Mouse (Mus musculus) brown adipose tissue, adult 24 weeks (tissue): Measurements from ENCODE around the gene Hoxa5. TPM values are rescaled to one million over a fixed set of nuclear protein-coding genes. Genes with fewer than 3 reads are reported as not detected.

Source experiments
- H3K27ac ChIP-seq: fragments of 200-500 bp; replicated peaks from 2 replicates; pipeline ENCODE4 v1.5.1; 2012; ENCODE audit warnings: low read depth, mild to moderate bottlenecking, low read length
- H3K4me1 ChIP-seq: fragments of 200-500 bp; 2 replicates; pipeline ENCODE4 v1.6.1; 2012; ENCODE audit warnings: low read length, mixed read lengths; ENCODE audit not compliant: control insufficient read depth, insufficient read depth, insufficient read length
- H3K4me3 ChIP-seq: fragments of 200-500 bp; 2 replicates; pipeline ENCODE4 v1.5.1; 2012; ENCODE audit warnings: low read depth, mild to moderate bottlenecking, low read length, moderate library complexity; ENCODE audit not compliant: insufficient read depth
- polyA plus RNA-seq: library from polyadenylated mRNA; stranded (reverse); fragments of >200 nt; gene quantifications from 2 replicates; pipeline ENCODE4 v1.2.4, GENCODE M21; 2012; ENCODE audit not compliant: missing spikeins, insufficient read depth, insufficient read length

Gene Hoxa5
- polyA plus RNA-seq, 1 experiment = 35.9 TPM

DNA sequence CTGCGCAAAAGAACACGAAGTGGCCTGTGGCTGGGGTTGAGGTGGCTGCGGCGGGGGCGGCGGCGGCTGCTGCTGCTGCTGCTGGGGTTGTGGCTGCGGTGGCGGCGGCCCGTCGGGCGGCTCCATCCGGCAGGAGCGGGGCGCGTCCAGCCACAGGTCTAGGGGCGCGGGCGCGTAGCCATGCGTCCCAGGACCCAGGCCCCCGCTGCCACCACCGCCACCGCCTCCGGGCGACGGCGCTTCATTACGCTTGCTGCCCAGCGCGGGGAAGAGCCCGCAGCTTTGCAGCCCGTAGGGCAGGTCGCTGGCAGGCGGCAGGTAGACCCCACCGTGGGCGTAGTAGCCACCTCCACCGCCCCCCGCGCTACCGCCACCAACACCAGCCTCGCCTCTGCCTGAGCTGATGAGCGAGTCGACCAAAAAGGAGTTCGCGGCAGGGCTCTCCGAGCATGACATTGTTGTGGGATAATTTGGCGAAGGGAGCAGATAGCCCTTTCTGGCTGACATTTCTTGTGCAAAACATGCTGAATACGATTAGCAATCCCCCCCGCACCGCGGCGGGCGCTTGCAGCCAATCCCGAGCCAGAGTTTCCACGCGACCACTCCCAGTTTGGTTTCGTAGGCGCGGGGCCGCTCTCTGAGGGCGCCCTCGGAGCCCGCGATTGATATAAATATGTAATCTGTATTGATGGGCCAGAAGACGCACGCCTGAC is 30.2 kb upstream of the Hoxa5 start:
- no peak overlapping the region for H3K27ac ChIP-seq
- peak overlapping the region; percentile 26; the same call in 1 of the 2 replicates for H3K4me3 ChIP-seq
- no peaks in the 10 kb centered on the region for H3K4me1 ChIP-seq

DNA sequence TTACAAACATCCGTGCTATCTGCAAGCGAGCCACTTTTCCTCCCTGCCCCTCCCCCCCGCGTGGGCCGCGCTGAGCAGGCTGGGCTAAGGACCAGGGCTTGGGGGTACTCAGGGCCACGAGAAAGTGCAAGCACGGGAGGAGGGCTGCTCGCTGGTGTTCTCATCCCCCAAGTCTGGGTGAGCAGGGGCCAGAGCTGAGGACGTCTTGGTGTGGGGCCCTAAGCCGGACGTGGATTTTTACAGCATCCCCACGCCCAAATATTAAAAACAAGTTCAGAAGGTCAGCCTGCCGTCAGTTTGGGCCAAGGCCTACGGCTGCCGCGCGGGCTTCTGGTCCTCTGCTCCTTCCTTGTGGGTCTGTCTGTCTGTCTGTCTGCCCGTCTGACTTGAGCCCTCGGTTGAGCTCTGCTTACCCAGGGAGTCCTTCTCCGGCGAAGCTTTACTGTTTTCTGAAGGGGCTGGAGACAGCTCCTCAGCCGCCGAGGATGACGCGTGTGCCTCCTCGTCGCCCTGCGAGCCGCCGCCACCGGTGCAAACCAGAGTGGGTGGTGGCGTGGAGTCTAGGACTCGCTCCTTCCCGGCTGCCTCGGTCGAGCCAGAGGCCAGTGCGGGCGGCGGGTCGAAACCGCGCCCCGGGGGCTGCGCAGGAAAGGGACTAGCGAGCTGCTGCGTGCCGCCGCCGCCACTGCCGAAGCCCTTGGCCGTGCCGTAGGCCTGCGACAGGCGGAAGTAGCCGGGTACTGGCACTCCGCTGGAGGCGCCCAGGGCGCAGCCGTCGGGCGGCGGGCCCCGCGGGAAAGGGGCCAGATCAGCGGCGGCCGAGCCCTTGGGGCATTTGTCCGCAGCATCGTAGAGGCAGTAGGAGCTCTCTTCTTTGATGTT is 29.4 kb upstream of the Hoxa5 start:
- no peaks in the 10 kb centered on the region for H3K4me1 ChIP-seq
- H3K4me3 ChIP-seq = peak overlapping the region; percentile 26; the same call in 1 of the 2 replicates
- H3K27ac ChIP-seq = no peak overlapping the region

DNA sequence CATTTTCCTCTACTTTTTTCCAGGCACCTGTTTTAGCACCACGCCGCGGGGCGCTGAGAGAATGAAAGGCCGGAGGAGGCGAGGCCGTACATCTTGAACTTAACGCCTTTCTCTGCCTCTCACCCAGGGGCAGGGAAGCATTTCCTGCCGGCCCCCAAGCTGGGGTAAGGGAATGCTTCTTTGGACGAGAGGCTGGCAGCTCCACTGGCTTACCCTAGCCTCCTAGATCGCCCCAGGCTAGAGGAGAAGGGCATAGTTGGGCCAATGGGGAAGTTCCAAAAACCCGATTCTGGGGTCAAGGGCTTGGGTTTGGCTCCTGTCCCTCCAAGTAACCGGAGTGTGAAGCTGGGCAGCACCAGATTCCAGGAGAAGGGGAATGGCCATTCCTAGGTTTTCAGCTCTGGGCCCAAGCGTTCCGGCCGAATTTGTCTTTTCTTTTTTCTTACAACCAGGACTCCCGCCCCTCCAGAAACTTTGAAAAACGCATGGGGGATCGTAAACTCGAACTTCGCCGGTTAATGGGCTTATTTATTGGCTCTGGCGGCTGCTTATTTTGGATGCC is 28.7 kb upstream of the Hoxa5 start:
- Histone ChIP-seq H3K4me1 (no peaks in the 10 kb centered on the region), H3K27ac (no peak overlapping the region), H3K4me3 (no peak overlapping the region)

DNA sequence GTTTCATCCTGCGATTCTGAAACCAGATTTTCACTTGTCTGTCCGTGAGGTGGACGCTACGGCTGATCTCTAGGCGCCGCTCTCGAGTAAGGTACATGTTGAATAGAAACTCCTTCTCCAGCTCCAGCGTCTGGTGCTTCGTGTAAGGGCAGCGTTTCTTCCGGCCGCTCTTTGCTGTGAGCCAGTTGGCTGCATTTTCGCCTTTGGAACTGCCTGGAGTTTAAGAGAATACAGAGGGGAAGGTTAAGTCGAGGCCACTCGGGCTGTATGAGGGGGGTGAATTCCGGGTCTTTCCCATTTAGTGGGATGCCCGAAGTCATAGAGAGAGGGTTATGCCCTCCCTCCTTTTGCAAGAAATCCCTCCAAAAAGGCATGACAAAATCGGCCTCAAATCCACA is 28.2 kb upstream of the Hoxa5 start:
- Histone ChIP-seq H3K4me1 (no peaks in the 10 kb centered on the region), H3K4me3 (no peak overlapping the region), H3K27ac (no peak overlapping the region)

DNA sequence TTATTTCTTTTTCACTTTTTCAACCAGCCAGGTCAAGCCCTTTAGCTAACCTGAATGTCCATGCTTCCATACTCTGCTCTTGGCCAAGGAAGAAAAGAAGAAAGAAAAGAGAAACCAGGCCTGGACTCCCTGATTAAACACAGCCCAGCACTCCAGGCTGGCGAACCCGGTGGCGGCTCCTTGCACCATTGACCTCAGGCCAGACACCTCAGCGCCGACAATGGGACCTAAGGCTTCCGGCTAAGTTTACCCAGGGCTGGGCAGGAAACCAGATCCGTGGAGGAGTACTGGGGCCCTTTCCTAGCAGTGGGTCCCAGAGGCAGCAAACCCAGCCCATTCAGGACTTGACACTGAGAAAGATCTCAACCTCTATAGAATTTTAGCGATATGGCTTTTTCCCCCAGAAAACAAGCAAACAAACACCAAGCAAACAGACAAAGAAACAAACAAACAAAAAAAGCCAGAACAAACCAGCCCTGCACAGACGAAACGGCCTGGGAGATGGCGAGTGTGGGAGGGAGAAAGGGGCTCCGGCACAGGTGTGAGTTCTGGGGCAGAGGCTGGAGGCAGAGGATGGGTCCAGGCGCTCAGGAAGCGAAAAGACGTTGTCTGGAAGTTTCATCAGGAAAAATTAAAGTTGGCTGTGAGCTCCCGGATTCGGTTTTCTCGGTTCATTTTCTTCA is 27.6 kb upstream of the Hoxa5 start:
- H3K27ac ChIP-seq = no peak overlapping the region
- H3K4me3 ChIP-seq = no peak overlapping the region
- H3K4me1 ChIP-seq = no peaks in the 10 kb centered on the region

DNA sequence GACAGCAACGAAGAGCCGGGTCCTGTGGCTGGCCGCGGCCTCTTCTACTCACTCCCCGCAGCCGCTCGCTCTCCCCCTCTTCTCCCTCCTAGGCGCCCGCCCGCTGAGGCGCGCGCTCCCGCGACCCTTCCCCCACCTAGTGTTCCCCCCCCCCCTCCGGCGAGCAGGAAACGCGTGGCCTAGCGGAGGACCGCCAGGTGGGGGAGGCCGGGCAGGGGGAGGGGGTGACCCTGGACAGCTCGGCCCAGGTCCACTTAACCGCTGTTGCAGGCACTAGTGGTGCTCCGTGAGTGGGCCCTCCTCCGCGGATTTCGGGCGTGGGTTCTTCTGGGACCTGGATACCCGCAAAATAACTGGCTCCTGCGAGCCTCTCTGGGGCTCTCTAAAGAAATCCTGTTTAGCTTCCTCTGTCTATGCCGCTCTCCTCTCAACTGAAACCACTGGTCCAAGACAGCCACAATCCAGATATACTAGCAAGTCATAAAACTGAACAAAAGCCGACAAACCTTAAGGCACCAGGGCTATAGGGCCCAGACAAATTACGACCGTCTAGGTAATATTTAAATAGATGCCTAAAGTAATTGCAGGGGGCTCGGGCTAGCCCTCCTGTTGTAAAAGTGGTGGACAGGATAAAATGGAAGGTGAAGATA is 26.3 kb upstream of the Hoxa5 start, which contains the start of gene Hoxa9:
Hoxa9 (minus strand) TSS at position 574 of the 650 bp plus-strand sequence.
- no peak within 1 kb of the TSS for H3K27ac ChIP-seq
- H3K4me1 ChIP-seq = no peaks in the 10 kb centered on the region
- no peak within 1 kb of the TSS for H3K4me3 ChIP-seq

DNA sequence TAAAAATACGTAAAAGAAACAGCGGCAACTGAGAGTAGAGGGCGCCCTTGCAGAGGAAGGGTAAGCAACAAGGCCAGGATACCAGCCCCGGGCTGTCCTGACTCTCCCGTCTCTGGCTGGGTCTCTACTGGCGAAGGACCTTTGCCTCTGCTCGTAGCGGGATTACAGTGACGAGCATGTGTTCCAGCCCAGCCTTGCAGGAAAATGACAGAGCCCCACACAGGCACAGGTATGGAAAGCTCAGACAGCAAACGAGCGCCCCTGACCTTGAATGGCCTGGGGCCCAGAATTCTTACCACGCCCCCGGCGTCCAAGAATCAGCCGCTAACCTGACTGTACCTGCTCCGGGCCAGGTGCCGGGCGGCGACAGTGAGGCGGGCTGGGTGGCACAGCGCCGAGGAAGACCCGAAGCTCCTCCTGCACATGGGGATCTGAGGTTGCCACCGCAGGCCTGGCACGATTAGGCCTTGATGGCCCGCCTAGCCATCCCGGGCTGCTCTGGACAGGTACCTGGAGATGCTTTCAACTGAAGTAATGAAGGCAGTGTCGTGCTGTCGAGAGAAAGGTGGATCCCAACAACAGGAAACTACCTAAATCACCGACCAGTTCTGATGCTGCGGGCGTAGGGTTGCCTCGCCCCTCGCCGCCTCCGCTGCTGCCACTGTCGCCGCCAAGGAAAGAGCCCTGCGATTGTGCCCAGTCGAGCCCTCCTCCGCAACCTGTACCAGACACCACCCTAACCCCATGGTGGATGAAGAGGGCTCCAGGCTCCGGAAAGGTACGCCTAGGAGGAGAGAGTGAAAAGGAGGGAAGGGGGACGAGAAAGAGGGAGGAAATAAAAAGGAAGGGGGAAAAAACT is 25.4 kb upstream of the Hoxa5 start:
- no peak overlapping the region for H3K27ac ChIP-seq

DNA sequence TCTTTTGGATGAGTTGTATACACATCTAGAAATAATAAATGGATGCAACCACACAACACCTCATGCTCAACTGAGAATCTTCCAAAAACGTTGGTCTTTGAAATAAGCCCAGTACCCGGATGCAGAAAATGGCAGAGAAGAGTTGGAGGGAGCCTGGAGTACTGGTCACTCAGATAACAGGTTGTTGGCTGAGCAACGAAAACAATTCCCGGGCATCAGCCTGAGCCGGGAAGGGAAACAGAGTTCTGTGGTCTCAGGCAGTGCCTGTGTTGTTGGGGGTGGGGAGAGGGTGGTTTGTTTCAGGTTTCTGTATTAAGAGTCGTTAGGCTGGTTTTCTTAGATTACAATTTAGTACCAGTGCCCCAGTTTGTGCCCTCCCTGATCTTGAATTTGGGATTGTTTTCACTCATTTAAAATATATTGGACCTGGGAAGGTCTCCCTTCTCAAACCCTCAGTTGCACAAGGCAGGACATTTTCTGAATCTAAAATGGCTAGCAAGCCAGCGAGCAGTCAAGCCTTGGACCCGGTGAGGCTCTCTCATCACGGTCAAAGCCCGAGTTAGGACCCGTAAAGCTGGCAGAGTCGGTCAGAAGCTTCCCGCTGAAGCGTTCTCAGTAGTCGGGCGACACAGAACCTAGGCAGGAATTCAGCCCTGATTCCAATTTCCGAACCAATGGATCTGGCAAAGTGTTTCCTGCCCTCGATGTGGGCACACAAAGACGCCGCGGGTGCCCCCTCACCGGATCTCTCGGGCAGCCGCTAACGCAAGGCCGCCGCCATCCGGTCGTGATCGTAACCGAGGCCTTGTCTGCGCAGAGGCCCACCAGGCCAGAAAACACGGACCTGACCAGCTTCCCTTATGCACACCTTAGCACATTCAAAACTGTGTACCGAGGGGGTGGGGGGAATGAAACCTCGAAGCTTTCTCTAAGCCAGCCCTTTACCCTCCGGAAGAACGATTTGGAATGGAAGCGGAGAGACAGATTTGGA is 24.4 kb upstream of the Hoxa5 start:
- Histone ChIP-seq H3K27ac (no peak overlapping the region), H3K4me3 (no peak overlapping the region), H3K4me1 (no peaks in the 10 kb centered on the region)

More for the DNA sequence above, 25.4 kb upstream of the Hoxa5 start:
- Histone ChIP-seq H3K4me3 (no peak overlapping the region), H3K4me1 (no peaks in the 10 kb centered on the region)

DNA sequence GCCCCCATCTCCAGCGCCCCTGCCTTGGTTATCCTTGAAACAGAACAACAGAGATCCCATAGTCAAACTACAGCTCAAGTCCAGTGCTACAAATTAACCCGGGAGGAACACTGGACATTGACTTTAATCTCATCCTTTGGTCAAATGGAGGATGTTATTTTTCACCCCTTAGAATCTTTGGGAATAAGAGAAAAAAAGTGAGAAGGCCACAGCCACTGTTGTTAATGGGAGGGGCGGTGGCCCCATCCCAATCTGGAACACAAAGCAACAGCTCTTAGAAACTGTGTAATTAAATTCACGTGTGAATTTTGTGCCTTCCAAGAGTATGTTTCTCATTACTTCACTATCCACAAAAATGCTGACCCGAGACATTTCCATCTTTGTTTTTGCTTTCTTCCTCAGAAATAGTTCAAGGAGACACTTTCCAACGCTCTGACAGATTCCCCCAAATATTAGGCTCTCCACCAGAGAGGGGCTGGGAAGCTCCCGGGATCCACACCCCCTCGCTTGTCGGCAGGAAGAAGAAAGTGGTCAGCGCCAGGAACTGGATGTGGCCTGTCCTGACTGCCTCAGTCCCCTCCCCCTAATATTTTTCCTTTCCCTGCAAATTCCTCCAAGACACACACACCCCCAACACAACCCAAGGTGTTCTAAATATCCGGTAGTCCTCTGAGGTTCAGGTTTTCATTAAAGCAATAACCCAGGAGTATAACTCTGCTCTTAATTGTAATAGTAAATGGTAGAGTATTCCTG is 23.3 kb upstream of the Hoxa5 start:
- Histone ChIP-seq H3K27ac (no peak overlapping the region), H3K4me3 (no peak overlapping the region), H3K4me1 (no peaks in the 10 kb centered on the region)

DNA sequence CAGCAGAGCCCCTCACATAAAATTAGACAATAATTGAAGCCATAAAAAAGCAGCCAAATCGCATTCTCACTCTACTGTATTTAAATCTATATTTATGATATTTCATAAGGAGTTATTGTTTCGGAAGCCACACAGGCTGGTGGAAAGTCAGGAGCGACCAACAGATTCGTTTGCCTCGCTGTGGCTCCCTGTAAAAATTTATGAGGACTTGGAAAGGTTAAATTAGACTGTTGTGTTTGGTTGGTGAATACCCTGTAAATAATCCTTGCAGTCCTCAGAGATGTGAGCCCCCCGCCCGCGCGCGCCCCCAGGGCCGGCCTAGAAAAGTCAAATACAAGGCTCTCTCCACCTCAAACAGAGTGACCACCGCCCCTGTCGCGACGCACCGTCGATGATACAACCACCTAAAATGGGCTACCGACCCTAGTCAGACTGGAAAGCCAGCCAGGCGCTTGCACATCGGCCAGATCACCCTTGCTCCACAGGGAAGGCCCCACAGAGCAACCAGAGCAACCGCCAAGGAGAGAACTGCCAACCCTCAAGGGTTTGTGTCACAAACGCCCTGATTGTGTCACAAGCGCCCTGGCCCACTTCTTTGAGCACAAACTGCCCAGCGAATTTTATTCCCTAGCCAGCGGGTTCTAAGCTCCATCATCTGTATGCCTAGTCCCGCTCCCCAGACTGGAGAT is 22.3 kb upstream of the Hoxa5 start:
- Histone ChIP-seq H3K4me1 (no peaks in the 10 kb centered on the region), H3K4me3 (peak overlapping the region; percentile 49), H3K27ac (no peak overlapping the region)

DNA sequence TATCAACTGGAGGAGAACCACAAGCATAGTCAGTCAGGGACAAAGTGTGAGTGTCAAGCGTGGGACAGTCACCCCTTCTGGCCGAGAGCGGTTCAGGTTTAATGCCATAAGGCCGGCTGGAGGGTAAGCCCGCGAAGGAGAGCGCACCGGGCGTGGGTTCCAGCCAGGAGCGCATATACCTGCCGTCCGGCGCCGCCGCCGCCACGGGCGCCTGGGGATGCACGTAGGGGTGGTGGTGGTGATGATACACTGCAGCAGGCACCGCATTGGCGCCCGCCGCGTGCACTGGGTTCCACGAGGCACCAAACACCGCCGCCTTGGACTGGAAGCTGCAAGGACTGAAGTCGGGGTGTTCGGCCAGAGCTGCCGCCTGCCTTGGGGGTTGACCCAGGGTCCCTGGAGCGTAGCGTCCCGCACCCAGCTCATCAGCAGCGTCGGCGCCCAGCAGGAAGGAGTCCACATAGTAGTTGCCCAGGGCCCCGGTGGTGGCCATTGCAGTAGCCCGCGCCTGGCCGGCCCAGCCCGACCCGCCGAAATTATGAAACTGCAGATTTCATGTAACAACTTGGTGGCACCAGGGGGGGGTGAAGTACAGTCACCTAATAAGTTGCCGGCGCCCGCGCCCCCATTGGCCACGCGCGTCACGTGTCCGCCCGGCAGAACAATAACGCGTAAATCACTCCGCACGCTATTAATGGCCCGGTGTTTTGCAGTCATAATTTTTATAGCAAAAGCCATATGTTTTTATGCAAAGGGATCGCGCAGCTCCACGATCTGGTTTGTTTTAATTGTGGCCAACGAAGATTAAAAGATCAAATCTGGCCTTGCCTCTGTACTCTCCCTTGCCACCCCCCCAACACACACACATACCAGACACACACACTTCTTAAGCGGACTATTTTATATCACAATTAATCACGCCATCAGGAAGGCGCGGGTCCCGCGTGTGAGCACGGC is 21.5 kb upstream of the Hoxa5 start:
- no peaks in the 10 kb centered on the region for H3K4me1 ChIP-seq
- H3K4me3 ChIP-seq = peak overlapping the region; percentile 49
- H3K27ac ChIP-seq = no peak overlapping the region
